Mouse (Mus musculus): ENCODE results near the gene Tuba1c.

- TF ChIP-seq CTCF (IDR thresholded peaks at IDR 0.05; ENCODE audit: control insufficient read depth, insufficient read depth, insufficient read length) (no peak), USF1 (IDR thresholded peaks at IDR 0.05; ENCODE audit: low read depth) (no peak), MAX (IDR thresholded peaks at IDR 0.05) (no peak), CEBPB (IDR thresholded peaks at IDR 0.05; ENCODE audit: low read depth) (no peak), MYOG (IDR thresholded peaks at IDR 0.05; ENCODE audit: control insufficient read depth, extremely low read depth, insufficient read length) (no peak), MYOD1 (IDR thresholded peaks at IDR 0.05; ENCODE audit: control insufficient read depth, insufficient read length, low read depth) (no peak), FOSL1 (IDR thresholded peaks at IDR 0.05; ENCODE audit: insufficient read depth, low read length, poor library complexity, severe bottlenecking) (no peak)
Observed at GRCm38 (mm10) chr15:99087253-99088075, 57.8 kb downstream of the Tuba1c start, which contains the start of gene C1ql4.

All from C2C12 (cell line).